Mouse (Mus musculus) CD4-positive naive resting alpha-beta T cell, adult 57 days (primary cell): ENCODE results near the gene Cyp1a1. TPM values are rescaled to one million over a fixed set of nuclear protein-coding genes. Genes with fewer than 3 reads are reported as not detected.

Experiments used
- total RNA-seq: library from RNA; stranded (reverse); gene quantifications from one replicate; pipeline ENCODE4 v1.2.4, GENCODE M21; 2023

The Cyp1a1 gene
- not detected for total RNA-seq

GRCm38 (mm10) chr9:57687751-57688150 is at the start of gene Cyp1a1:
TSS of gene Cyp1a1 (plus strand) at chr9:57687928.

GRCm38 (mm10) chr9:57653283-57653682 is 34.4 kb upstream of the Cyp1a1 start, which contains the start of gene Csk:
TSS of gene Csk (minus strand) at chr9:57653631.

GRCm38 (mm10) chr9:57683520-57683919 is 4.2 kb upstream of the Cyp1a1 start, which contains the start of gene Cyp1a2:
TSS of gene Cyp1a2 (minus strand) at chr9:57683703.

GRCm38 (mm10) chr9:57708068-57708719 is 20.5 kb downstream of the Cyp1a1 start, which contains the start of gene Edc3:
TSS of gene Edc3 (plus strand) at chr9:57708540.

Other genes with a start within 250 kb of the Cyp1a1 start
- gene Ppcdc, start 247.8 kb upstream of the Cyp1a1 start, total RNA-seq: 69.4 TPM
- 0.24 TPM for gene Scamp5, start 219.9 kb upstream of the Cyp1a1 start, total RNA-seq
- gene Rpp25, start 183.9 kb upstream of the Cyp1a1 start, total RNA-seq: not detected
- 87.1 TPM for gene Cox5a, start 166.7 kb upstream of the Cyp1a1 start, total RNA-seq
- 16.4 TPM for gene Fam219b, start 150.4 kb upstream of the Cyp1a1 start, total RNA-seq
- 11.8 TPM for gene Mpi, start 135.2 kb upstream of the Cyp1a1 start, total RNA-seq
- 66.6 TPM for gene Scamp2, start 127.0 kb upstream of the Cyp1a1 start, total RNA-seq
- 72.4 TPM for gene Ulk3, start 98.5 kb upstream of the Cyp1a1 start, total RNA-seq
- gene Cplx3, start 81.6 kb upstream of the Cyp1a1 start, total RNA-seq: not detected
- gene Lman1l, start 67.2 kb upstream of the Cyp1a1 start, total RNA-seq: 1.3 TPM
- 333 TPM for gene Csk, start 34.3 kb upstream of the Cyp1a1 start, total RNA-seq
- gene Cyp1a2, start 4.2 kb upstream of the Cyp1a1 start, total RNA-seq: not detected
- 22.1 TPM for gene Edc3, start 20.6 kb downstream of the Cyp1a1 start, total RNA-seq
- gene Clk3, start 77.9 kb downstream of the Cyp1a1 start, total RNA-seq: 215 TPM
- 84.7 TPM for gene Arid3b, start 148.9 kb downstream of the Cyp1a1 start, total RNA-seq
- 77.5 TPM for gene Ubl7, start 223.1 kb downstream of the Cyp1a1 start, total RNA-seq